Comparison of ENCODE assay signal across 9 mouse cellular contexts in the genomic region with DNA sequence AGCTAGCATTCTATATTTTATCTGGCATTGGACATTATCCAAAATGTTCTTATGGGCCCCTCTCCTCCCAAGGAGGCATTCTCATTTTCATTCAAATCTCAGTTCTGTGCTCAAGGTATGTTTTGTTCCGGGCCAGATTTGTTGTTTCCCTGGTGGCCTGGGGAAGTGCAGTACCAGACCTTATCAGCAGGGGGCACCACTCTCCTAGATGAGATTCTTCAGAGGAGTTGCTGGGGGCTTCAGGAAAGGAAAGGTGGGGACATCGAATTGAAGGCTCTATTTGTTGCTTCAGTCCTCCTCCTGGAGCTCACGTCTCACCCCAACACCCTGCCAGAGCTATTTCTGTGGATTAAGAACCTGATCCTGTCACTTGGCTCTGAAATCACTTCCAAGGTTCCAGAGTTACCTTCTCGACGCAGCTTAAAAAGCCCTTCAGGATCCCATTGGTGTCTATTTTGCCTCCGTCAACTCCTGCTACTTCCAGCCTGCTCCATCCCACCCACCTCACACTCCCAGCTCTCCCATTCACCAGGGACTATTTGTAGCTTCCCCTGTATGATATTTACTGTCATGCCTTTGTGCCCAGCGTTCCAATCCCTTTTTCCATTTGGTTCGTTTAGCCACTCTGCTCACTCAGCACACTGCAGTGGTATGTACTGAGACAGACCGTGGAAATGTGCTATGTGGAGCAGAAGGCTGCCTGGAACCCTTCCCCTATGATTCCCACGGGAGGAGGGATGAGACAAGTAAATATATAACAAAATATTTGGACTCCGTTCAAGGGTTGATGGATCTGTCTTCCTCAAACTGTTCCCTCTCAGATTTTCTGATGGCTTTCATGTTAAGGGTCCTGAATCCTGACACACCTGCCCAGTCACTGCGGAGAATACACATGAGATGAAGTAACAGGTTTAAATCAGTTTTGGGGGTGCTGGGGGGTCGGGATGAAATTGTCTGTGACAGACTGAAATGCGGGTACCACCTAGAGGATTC. TPM values are rescaled to one million over a fixed set of nuclear protein-coding genes. Genes with fewer than 3 reads are reported as not detected.
DNase-seq lines count a peak whose midpoint lies in the region; ATAC-seq and TF ChIP-seq lines count a peak whose summit lies in the region.
"Had no signal": no experiment of that assay in that cellular context is flagged by ENCODE, and none has a peak within 500 bp of the region (broad histone marks: within the 10 kb centered on the region; RNA-seq: fewer than 3 reads in every experiment).

No protein-coding gene starts in this region.

- peak; percentile 54; the same call in 1 of the 2 replicates for TF ChIP-seq CTCF in embryonic fibroblast, embryonic 13.5 days (IDR thresholded peaks at IDR 0.05; ENCODE audit: borderline replicate concordance, insufficient read depth, low read length)

- DNase-seq in layer of hippocampus, adult 11-12 months (ENCODE audit: low spot score) = peak; percentile 81
- DNase-seq in layer of hippocampus, adult 9-11 months = no peak
- DNase-seq in adrenal gland, postnatal 4 days (ENCODE audit: low spot score in 2 of 2) = peak; percentile 46 to 53
- DNase-seq in left cerebral cortex, postnatal 14 days (ENCODE audit: low spot score in 2 of 2) = peak; percentile 84 to 85
- DNase-seq in telencephalon, adult 2 months (ENCODE audit: low read depth, low spot score) = peak; percentile 74

- intact Hi-C loops in left cerebral cortex, postnatal 14 days (cut with DNase I) = loop anchor here (1.0 to 5.0 kb wide), 2 partner anchors 79 to 123 kb away; no protein-coding TSS in a partner anchor

- H3K79me2 ChIP-seq in myocyte (ENCODE audit: control insufficient read depth, insufficient read depth) = no peaks in the 10 kb centered on the region

- no peaks in the 10 kb centered on the region for H3K9me3 ChIP-seq in heart, embryonic 13.5 days
- H3K9me3 ChIP-seq: neural tube, embryonic 12.5 days had no signal

- H3K27me3 ChIP-seq in heart, embryonic 13.5 days (replicated peaks) = peaks cover 13% of the 10 kb centered on the region; the same call in 1 of the 2 replicates
- H3K27me3 ChIP-seq in myocyte (ENCODE audit: control insufficient read depth, insufficient read depth, insufficient read length) = no peaks in the 10 kb centered on the region
- H3K27me3 ChIP-seq: neural tube, embryonic 12.5 days had no signal

- no peaks in the 10 kb centered on the region for H3K4me1 ChIP-seq in embryonic fibroblast, embryonic 13.5 days (ENCODE audit: control insufficient read depth, insufficient read depth, low read length)
- H3K4me1 ChIP-seq in heart, embryonic 13.5 days = peaks cover 13% of the 10 kb centered on the region

- no peak for TF ChIP-seq POLR2A in embryonic fibroblast, embryonic 13.5 days (IDR thresholded peaks at IDR 0.05; ENCODE audit: low read depth, low read length)
- TF ChIP-seq POLR2A in myocyte (IDR thresholded peaks at IDR 0.05; ENCODE audit: insufficient read length, low read depth) = no peak

- H3K27ac ChIP-seq in embryonic fibroblast, embryonic 13.5 days (ENCODE audit: insufficient read depth, low read length) = no peak overlapping the region
- no peak overlapping the region for H3K27ac ChIP-seq in heart, embryonic 13.5 days (replicated peaks)
- H3K27ac ChIP-seq: neural tube, embryonic 12.5 days had no signal

- no peak overlapping the region for H3K4me3 ChIP-seq in embryonic fibroblast, embryonic 13.5 days (ENCODE audit: insufficient read depth, low read length)
- H3K4me3 ChIP-seq in heart, embryonic 13.5 days = 0 out of 2 replicates have a peak overlapping the region, but pooled peaks have one; percentile 5
- H3K4me3 ChIP-seq in myocyte = no peak overlapping the region
- H3K4me3 ChIP-seq: neural tube, embryonic 12.5 days had no signal

- no peak overlapping the region for H3ac ChIP-seq in myocyte (ENCODE audit: control insufficient read depth, insufficient read length)

- H3K4me2 ChIP-seq in heart, embryonic 13.5 days = peak overlapping the region; percentile 30
- H3K4me2 ChIP-seq in myocyte (ENCODE audit: low read depth) = peak overlapping the region; percentile 25
- H3K4me2 ChIP-seq: neural tube, embryonic 12.5 days had no signal

- ATAC-seq in heart, embryonic 13.5 days (ENCODE audit: extremely low read depth, insufficient number of reproducible peaks, low FRiP score, low TSS enrichment) = no peak

- peak overlapping the region; percentile 15; the same call in 1 of the 2 replicates for H3K9ac ChIP-seq in heart, embryonic 13.5 days
- H3K9ac ChIP-seq: neural tube, embryonic 12.5 days had no signal

- WGBS in heart, embryonic 13.5 days = 52% methylated on average over 14 of the region's 14 CpGs

- no peaks in the 10 kb centered on the region for H3K36me3 ChIP-seq in heart, embryonic 13.5 days
- H3K36me3 ChIP-seq in myocyte (ENCODE audit: control insufficient read depth, insufficient read depth) = no peaks in the 10 kb centered on the region
- H3K36me3 ChIP-seq: neural tube, embryonic 12.5 days had no signal

TF ChIP-seq in myocyte, 11 proteins besides CTCF, POLR2A, EP300 and RAD21:
- TF ChIP-seq E2F4 (IDR thresholded peaks at IDR 0.05; ENCODE audit: insufficient read depth) = no peak
- TF ChIP-seq TCF3 (IDR thresholded peaks at IDR 0.05; ENCODE audit: insufficient read length, low read depth) = no peak
- no peak for TF ChIP-seq TCF12 (IDR thresholded peaks at IDR 0.05; ENCODE audit: insufficient read depth, poor library complexity, severe bottlenecking)
- TF ChIP-seq MYOD1 (IDR thresholded peaks at IDR 0.05; ENCODE audit: control insufficient read depth in 1 of 3, insufficient read length in 2 of 3, low read depth in 2 of 3) = no peak
- TF ChIP-seq CEBPB (IDR thresholded peaks at IDR 0.05; ENCODE audit: insufficient read depth, poor library complexity, severe bottlenecking) = no peak
- no peak for TF ChIP-seq MAX (IDR thresholded peaks at IDR 0.05; ENCODE audit: low read depth)
- no peak for TF ChIP-seq REST (IDR thresholded peaks at IDR 0.05; ENCODE audit: insufficient read depth, insufficient read length)
- TF ChIP-seq MYOG (IDR thresholded peaks at IDR 0.05; ENCODE audit: control insufficient read depth in 1 of 3, insufficient read depth in 1 of 3, insufficient read length in 2 of 3, low read depth in 2 of 3) = no peak
- no peak for TF ChIP-seq POLR2AphosphoS2 (IDR thresholded peaks at IDR 0.05; ENCODE audit: insufficient read length, low read depth)
- TF ChIP-seq SRF (IDR thresholded peaks at IDR 0.05; ENCODE audit: control insufficient read depth, insufficient read length, low read depth) = no peak
- no peak for TF ChIP-seq USF1 (IDR thresholded peaks at IDR 0.05; ENCODE audit: low read depth)

RNA-seq across cellular contexts. Expression of a gene that starts 13.6 kb away (rescaled TPM):
- 10 to 100 TPM; 64.7 to 71.1 TPM for total RNA-seq in adrenal gland, postnatal 4 days (2021)
- 90.7 and 97.2 TPM in 2 replicates for polyA plus RNA-seq in embryonic fibroblast, embryonic 13.5 days (2011; ENCODE audit: insufficient read length, low read depth, missing spikeins)
- 77.2 and 78.4 TPM in 2 replicates for polyA plus RNA-seq in heart, embryonic 13.5 days (2015; fragmentation: Nextera tagmentation; extraction: Ambion mirVana)
- 10 to 100 TPM; 72.8 to 78.9 TPM for total RNA-seq in left cerebral cortex, postnatal 14 days (2021)
- 66.7 TPM for polyA plus RNA-seq in myocyte (2012; fragmentation: generic; extraction: Trizol)

RNA-seq across cellular contexts. Expression of a gene that starts 15.7 kb away (rescaled TPM):
- total RNA-seq in adrenal gland, postnatal 4 days (2021) = 100 to 1,000 TPM; 122 to 124 TPM
- 122 and 155 TPM in 2 replicates for polyA plus RNA-seq in embryonic fibroblast, embryonic 13.5 days (2011; ENCODE audit: insufficient read length, low read depth, missing spikeins)
- polyA plus RNA-seq in heart, embryonic 13.5 days (2015; fragmentation: Nextera tagmentation; extraction: Ambion mirVana) = 97.8 and 105 TPM in 2 replicates
- 100 to 1,000 TPM; 156 to 160 TPM for total RNA-seq in left cerebral cortex, postnatal 14 days (2021)
- polyA plus RNA-seq in myocyte (2012; fragmentation: generic; extraction: Trizol) = 54.8 TPM
